Mouse (Mus musculus) liver, embryonic 13.5 days (tissue): ENCODE measurements around the gene Myo9b. TPM values are rescaled to one million over a fixed set of nuclear protein-coding genes. Genes with fewer than 3 reads are reported as not detected.
A peak's percentile ranks its signal among the peaks of the same experiment; 100 is the strongest.
"Not testable (repeated sequence)": the region's sequence is repeated elsewhere in the genome, so short reads cannot be mapped to it uniquely, and the experiment has no call there.

Experiments
- ATAC-seq: fragments of 200-750 bp; cut with Nextera tagmentation; 2 replicates; pipeline ENCODE4 v1.8.0; 2017; ENCODE audit warnings: low read depth, mild to moderate bottlenecking, moderate number of reproducible peaks, moderate library complexity
- DNase-seq: peaks from one replicate; pipeline ENCODE4 v3.0.0; 2022
- H3K27ac ChIP-seq: fragments of 300-500 bp; sonication (generic); 2 replicates; pipeline ENCODE4 v1.5.1; 2015; ENCODE audit warnings: moderate library complexity, mild to moderate bottlenecking, inconsistent platforms
- H3K27me3 ChIP-seq: fragments of 300-500 bp; sonication (generic); 2 replicates; pipeline ENCODE4 v1.6.1; 2015; ENCODE audit warnings: mild to moderate bottlenecking, inconsistent platforms
- H3K36me3 ChIP-seq: fragments of 300-500 bp; sonication (generic); 2 replicates; pipeline ENCODE4 v1.6.1; 2015; ENCODE audit warnings: mild to moderate bottlenecking, inconsistent platforms
- H3K4me1 ChIP-seq: fragments of 300-500 bp; sonication (generic); replicated peaks from 2 replicates; pipeline ENCODE4 v1.6.1; 2015; ENCODE audit warnings: inconsistent platforms
- H3K4me2 ChIP-seq: fragments of 300-500 bp; sonication (generic); 2 replicates; pipeline ENCODE4 v1.6.1; 2015; ENCODE audit warnings: inconsistent platforms, mild to moderate bottlenecking, moderate library complexity
- H3K4me3 ChIP-seq: fragments of 300-500 bp; sonication (generic); replicated peaks from 2 replicates; pipeline ENCODE4 v1.5.1; 2015; ENCODE audit warnings: mild to moderate bottlenecking, inconsistent platforms
- H3K9ac ChIP-seq: fragments of 300-500 bp; sonication (generic); 2 replicates; pipeline ENCODE4 v1.6.1; 2015; ENCODE audit warnings: mild to moderate bottlenecking, inconsistent platforms
- H3K9me3 ChIP-seq: fragments of 300-500 bp; sonication (generic); replicated peaks from 2 replicates; pipeline ENCODE4 v1.6.1; 2016; ENCODE audit warnings: inconsistent platforms
- WGBS: fragments of 180-500 bp; shearing (Covaris S2); methylation state at CpG from one replicate; pipeline ENCODE4 v1.1.7; 2015; ENCODE audit not compliant: insufficient replicate concordance; 5-methylcytosine and 5-hydroxymethylcytosine counted together
- polyA plus RNA-seq: library from polyadenylated mRNA; unstranded; fragments of >200 nt; fragmentation: Nextera tagmentation; extraction: Ambion mirVana; gene quantifications from 2 replicates; pipeline ENCODE4 v1.2.1, GENCODE M21; 2015

Myo9b gene
- polyA plus RNA-seq, 1 experiment from 2014 or later = 6.8 TPM

DNA sequence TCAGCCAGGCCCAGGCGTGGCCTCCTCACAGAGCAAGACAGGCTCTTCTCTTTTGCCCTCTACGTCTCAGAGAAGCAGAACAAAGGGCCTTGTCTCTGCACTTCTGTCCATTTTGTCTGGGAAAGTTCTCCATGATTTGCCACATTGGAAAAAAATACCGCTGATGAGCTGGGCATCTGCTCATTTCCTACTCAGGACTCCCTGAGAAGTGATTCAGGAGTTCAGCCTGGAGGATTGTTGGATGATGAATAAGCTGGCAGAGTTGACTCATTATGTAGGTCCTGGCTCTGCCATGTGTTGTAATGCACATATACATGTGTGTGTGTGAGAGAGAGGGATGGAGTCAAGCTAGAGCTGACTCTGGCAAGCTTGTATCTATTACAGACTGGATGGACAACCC is 3.7 kb downstream of the Myo9b start:
- no peaks in the 10 kb centered on the region for H3K36me3 ChIP-seq
- H3K4me3 ChIP-seq = no peak overlapping the region
- ATAC-seq (no peak), DNase-seq (no peak)
- H3K9me3 ChIP-seq = no peaks in the 10 kb centered on the region
- no peak overlapping the region for H3K9ac ChIP-seq
- no peak overlapping the region for H3K27ac ChIP-seq
- peaks cover 51% of the 10 kb centered on the region for H3K4me1 ChIP-seq
- H3K4me2 ChIP-seq = no peak overlapping the region
- no peaks in the 10 kb centered on the region for H3K27me3 ChIP-seq
- WGBS = 76% methylated on average over 3 of the region's 3 CpGs

- H3K4me1 ChIP-seq = peaks cover 43% of the 10 kb centered on the region
- H3K27ac ChIP-seq, H3K9me3 ChIP-seq, H3K9ac ChIP-seq, H3K4me3 ChIP-seq, ATAC-seq, H3K27me3 ChIP-seq, DNase-seq, H3K4me2 ChIP-seq, H3K36me3 ChIP-seq: not testable (repeated sequence)
- WGBS = 78% methylated on average over 1 of the region's 1 CpGs
Observed at GRCm38 (mm10) chr8:71279409-71279808, 6.9 kb downstream of the Myo9b start.

DNA sequence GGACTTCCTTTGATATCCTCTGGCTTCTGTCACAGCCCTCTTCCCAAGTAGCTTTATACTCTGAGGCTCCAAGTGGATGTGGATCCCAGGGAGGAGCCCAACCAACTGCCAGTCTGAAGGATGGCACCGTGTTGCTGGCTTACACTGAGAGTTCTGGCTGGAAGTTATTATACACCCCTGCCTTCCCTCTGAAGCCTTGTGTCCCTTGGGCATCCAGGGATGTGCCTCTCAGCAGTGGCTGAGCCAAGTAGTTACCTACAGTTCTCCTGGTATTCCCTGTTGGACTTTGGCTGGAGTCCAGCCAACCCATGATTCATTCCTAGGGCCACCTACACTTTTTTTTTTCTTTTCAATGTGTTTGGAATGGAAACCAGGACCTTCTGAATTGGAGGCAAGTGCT is 9.2 kb downstream of the Myo9b start:
- not testable (repeated sequence) for ATAC-seq, H3K9ac ChIP-seq, H3K27me3 ChIP-seq, H3K36me3 ChIP-seq, H3K27ac ChIP-seq, H3K4me2 ChIP-seq, DNase-seq, H3K9me3 ChIP-seq, H3K4me3 ChIP-seq
- 78% methylated on average over 1 of the region's 1 CpGs for WGBS
- peaks cover 26% of the 10 kb centered on the region for H3K4me1 ChIP-seq

GRCm38 (mm10) chr8:71282621-71283020 is 10.1 kb downstream of the Myo9b start:
- Histone ChIP-seq H3K4me2 (no peak overlapping the region), H3K27me3 (no peaks in the 10 kb centered on the region), H3K9me3 (no peaks in the 10 kb centered on the region), H3K27ac (no peak overlapping the region), H3K4me1 (peaks cover 26% of the 10 kb centered on the region), H3K36me3 (0 out of 2 replicates have a peak, but pooled peaks cover 4% of the 10 kb centered on the region), H3K4me3 (no peak overlapping the region), H3K9ac (no peak overlapping the region)
- DNase-seq = no peak
- no peak for ATAC-seq
- 68% methylated on average over 5 of the region's 5 CpGs for WGBS

DNA sequence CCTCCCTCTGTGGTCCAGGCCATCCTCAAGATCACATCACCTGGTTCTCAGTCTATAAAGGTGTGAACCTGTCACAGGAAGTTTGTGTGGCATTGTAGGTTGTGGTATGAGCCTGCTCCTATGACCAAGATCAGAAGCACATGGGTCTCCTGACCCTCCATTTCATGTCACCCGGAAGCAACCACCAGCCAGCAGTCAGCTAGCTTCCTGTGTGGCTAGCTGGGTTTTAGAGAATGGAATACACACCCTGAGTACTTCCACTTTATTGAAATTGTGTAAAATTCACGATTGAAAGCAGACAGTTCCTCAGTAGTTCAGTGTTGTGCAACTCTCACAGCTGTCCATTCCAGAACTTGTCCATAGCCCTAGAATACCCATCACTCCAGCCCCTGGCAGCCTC is 13.7 kb downstream of the Myo9b start:
- H3K4me3 ChIP-seq, H3K9ac ChIP-seq, H3K9me3 ChIP-seq, ATAC-seq, H3K4me2 ChIP-seq, DNase-seq, H3K27me3 ChIP-seq: not testable (repeated sequence)
- peaks cover 34% of the 10 kb centered on the region for H3K36me3 ChIP-seq
- 0 out of 2 replicates have a peak overlapping the region, but pooled peaks have one; percentile 34 for H3K27ac ChIP-seq
- 24% methylated on average over 2 of the region's 2 CpGs for WGBS
- peaks cover 16% of the 10 kb centered on the region for H3K4me1 ChIP-seq

GRCm38 (mm10) chr8:71288441-71288949 is 16.0 kb downstream of the Myo9b start:
- no peak overlapping the region for H3K4me3 ChIP-seq
- H3K27ac ChIP-seq = no peak overlapping the region
- H3K27me3 ChIP-seq = no peaks in the 10 kb centered on the region
- no peak overlapping the region for H3K9ac ChIP-seq
- WGBS = 49% methylated on average over 3 of the region's 3 CpGs
- no peak for DNase-seq
- H3K4me2 ChIP-seq = no peak overlapping the region
- peaks cover 48% of the 10 kb centered on the region for H3K36me3 ChIP-seq
- no peaks in the 10 kb centered on the region; the same call in 1 of the 2 replicates for H3K9me3 ChIP-seq
- H3K4me1 ChIP-seq = peaks cover 7% of the 10 kb centered on the region
- no peak for ATAC-seq

DNA sequence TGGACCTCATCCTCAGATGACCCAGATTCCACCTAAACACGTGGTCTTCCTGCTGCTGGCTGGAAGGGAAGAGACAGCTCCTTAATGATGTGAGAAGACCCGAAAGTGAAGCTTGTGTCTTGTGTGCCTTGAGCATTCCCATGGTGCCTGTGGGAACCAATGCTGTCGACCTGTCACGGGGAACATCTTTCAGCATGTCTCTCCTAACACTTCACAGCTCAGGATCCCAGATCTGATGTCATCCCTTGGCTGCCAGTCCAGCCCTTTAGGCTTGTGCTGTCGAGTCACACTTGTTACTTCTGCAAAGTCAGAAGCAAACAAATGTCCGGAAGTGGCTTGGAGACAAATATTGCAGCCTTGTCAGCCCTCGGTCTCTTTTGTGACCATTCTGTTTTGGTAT is 16.6 kb downstream of the Myo9b start:
- Histone ChIP-seq H3K4me1 (peaks cover 7% of the 10 kb centered on the region), H3K4me3 (no peak overlapping the region), H3K27me3 (no peaks in the 10 kb centered on the region), H3K9me3 (no peaks in the 10 kb centered on the region; the same call in 1 of the 2 replicates), H3K9ac (no peak overlapping the region), H3K36me3 (peaks cover 48% of the 10 kb centered on the region), H3K4me2 (no peak overlapping the region), H3K27ac (no peak overlapping the region)
- 64% methylated on average over 7 of the region's 7 CpGs for WGBS
- DNase-seq (no peak), ATAC-seq (no peak)

DNA sequence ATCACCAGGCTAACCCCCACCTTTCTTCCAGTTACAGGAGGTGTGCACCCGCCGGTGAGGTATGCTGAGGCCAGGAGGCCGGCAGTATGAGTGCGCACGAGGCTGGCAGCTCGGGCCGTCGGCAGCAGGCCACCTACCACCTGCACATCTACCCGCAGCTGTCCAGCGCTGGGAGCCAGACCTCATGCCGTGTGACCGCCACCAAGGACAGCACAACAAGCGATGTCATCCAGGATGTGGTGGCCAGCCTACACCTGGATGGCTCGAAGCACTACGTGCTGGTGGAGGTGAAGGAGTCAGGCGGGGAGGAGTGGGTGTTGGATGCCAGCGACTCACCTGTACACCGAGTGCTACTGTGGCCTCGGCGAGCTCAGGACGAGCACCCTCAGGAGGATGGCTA is 17.7 kb downstream of the Myo9b start:
- no peak for ATAC-seq
- no peaks in the 10 kb centered on the region; the same call in 1 of the 2 replicates for H3K9me3 ChIP-seq
- H3K4me2 ChIP-seq = no peak overlapping the region
- peaks cover 4% of the 10 kb centered on the region; the same call in 1 of the 2 replicates for H3K4me1 ChIP-seq
- H3K36me3 ChIP-seq = peaks cover 56% of the 10 kb centered on the region
- no peak overlapping the region for H3K27ac ChIP-seq
- 92% methylated on average over 21 of the region's 21 CpGs for WGBS
- no peak overlapping the region for H3K4me3 ChIP-seq
- DNase-seq = no peak
- H3K9ac ChIP-seq = no peak overlapping the region
- no peaks in the 10 kb centered on the region for H3K27me3 ChIP-seq

DNA sequence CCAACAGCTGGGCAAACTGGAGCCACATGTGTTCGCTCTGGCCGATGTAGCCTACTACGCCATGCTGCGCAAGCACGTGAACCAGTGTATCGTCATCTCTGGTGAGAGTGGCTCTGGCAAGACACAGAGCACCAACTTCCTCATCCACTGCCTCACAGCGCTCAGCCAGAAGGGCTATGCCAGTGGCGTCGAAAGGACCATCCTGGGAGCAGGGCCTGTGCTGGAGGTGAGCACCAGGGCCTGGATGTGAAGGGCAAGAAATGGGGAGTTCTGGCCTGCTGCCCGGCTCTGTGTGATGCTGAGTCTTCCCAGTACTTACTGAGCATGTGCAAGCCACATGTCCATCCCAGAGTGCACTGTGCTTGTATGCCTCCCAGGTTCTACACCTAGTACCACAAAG is 18.4 kb downstream of the Myo9b start:
- Histone ChIP-seq H3K9me3 (no peaks in the 10 kb centered on the region; the same call in 1 of the 2 replicates), H3K27ac (no peak overlapping the region), H3K36me3 (peaks cover 60% of the 10 kb centered on the region), H3K4me3 (no peak overlapping the region), H3K27me3 (no peaks in the 10 kb centered on the region), H3K9ac (no peak overlapping the region), H3K4me2 (no peak overlapping the region), H3K4me1 (peaks cover 4% of the 10 kb centered on the region; the same call in 1 of the 2 replicates)
- WGBS = 89% methylated on average over 10 of the region's 10 CpGs
- DNase-seq (no peak), ATAC-seq (no peak)

- WGBS = 84% methylated on average over 6 of the region's 6 CpGs
- ATAC-seq = no peak
- no peak overlapping the region for H3K9ac ChIP-seq
- DNase-seq = no peak
- no peaks in the 10 kb centered on the region; the same call in 1 of the 2 replicates for H3K9me3 ChIP-seq
- peaks cover 4% of the 10 kb centered on the region; the same call in 1 of the 2 replicates for H3K4me1 ChIP-seq
- no peak overlapping the region for H3K4me2 ChIP-seq
- H3K36me3 ChIP-seq = peaks cover 60% of the 10 kb centered on the region
- H3K4me3 ChIP-seq = no peak overlapping the region
- no peak overlapping the region for H3K27ac ChIP-seq
- no peaks in the 10 kb centered on the region for H3K27me3 ChIP-seq
Observed at GRCm38 (mm10) chr8:71291351-71291750, 18.8 kb downstream of the Myo9b start.

DNA sequence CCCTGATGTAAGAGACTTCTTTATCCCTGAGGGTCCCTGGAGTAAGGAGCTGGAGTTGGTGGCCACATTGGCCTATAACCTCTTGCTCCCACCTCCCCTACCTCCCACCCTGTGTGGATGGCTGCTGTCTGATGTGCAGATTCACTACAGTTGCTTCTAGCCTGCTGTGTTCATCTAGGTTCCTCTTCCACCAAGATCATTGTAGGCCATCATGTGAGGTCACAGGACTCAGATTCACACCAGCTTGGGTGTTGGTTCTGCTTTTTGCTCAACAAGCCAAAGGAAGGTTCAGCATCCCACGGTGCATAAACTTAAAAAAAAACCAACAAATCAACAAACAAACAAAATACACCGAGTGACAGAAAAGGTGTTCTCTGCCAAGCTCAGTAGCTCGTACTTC is 21.4 kb downstream of the Myo9b start:
- H3K4me1 ChIP-seq = not testable (repeated sequence)
- 65% methylated on average over 3 of the region's 3 CpGs for WGBS

GRCm38 (mm10) chr8:71296188-71296621 is 23.7 kb downstream of the Myo9b start:
- H3K9ac ChIP-seq = no peak overlapping the region
- H3K4me3 ChIP-seq = no peak overlapping the region
- no peak overlapping the region for H3K4me2 ChIP-seq
- H3K27me3 ChIP-seq = no peaks in the 10 kb centered on the region
- peaks cover 50% of the 10 kb centered on the region for H3K36me3 ChIP-seq
- ATAC-seq (peak; percentile 21; the same call in 1 of the 2 replicates), DNase-seq (no peak)
- WGBS = 52% methylated on average over 2 of the region's 2 CpGs
- peak overlapping the region; percentile 54; the same call in 1 of the 2 replicates for H3K27ac ChIP-seq
- no peaks in the 10 kb centered on the region for H3K9me3 ChIP-seq
- H3K4me1 ChIP-seq = peaks cover 12% of the 10 kb centered on the region

More for the DNA sequence above, 21.4 kb downstream of the Myo9b start:
- not testable (repeated sequence) for H3K4me3 ChIP-seq, H3K27me3 ChIP-seq, H3K4me2 ChIP-seq, H3K9ac ChIP-seq, DNase-seq, H3K27ac ChIP-seq, ATAC-seq, H3K9me3 ChIP-seq
- H3K36me3 ChIP-seq = peaks cover 69% of the 10 kb centered on the region
